Mouse (Mus musculus) forebrain, embryonic 16.5 days (tissue): ENCODE measurements around the gene Iqch. TPM values are rescaled to one million over a fixed set of nuclear protein-coding genes. Genes with fewer than 3 reads are reported as not detected.
A peak's percentile ranks its signal among the peaks of the same experiment; 100 is the strongest.

Experiments used
- ATAC-seq: fragments of 200-750 bp; cut with Nextera tagmentation; 2 replicates; pipeline ENCODE4 v1.8.0; 2017; ENCODE audit warnings: mild to moderate bottlenecking, moderate library complexity
- H3K27ac ChIP-seq: fragments of 300-500 bp; sonication (generic); 2 replicates; pipeline ENCODE4 v1.5.1; 2014; ENCODE audit warnings: low read length, control low read depth
- H3K27me3 ChIP-seq: fragments of 300-500 bp; sonication (generic); replicated peaks from 2 replicates; pipeline ENCODE4 v1.6.1; 2014; ENCODE audit warnings: low read length; ENCODE audit not compliant: control insufficient read depth, insufficient read depth
- H3K36me3 ChIP-seq: fragments of 300-500 bp; sonication (generic); 2 replicates; pipeline ENCODE4 v1.6.1; 2014; ENCODE audit not compliant: control insufficient read depth, insufficient read depth
- H3K4me1 ChIP-seq: fragments of 300-500 bp; sonication (generic); replicated peaks from 2 replicates; pipeline ENCODE4 v1.6.1; 2014; ENCODE audit warnings: low read length; ENCODE audit not compliant: control insufficient read depth, insufficient read depth
- H3K4me2 ChIP-seq: fragments of 300-500 bp; sonication (generic); 2 replicates; pipeline ENCODE4 v1.6.1; 2014; ENCODE audit warnings: mild to moderate bottlenecking, low read length, control low read depth
- H3K4me3 ChIP-seq: fragments of 300-500 bp; sonication (generic); replicated peaks from 2 replicates; pipeline ENCODE4 v1.5.1; 2014; ENCODE audit warnings: mild to moderate bottlenecking, low read length, control low read depth
- H3K9ac ChIP-seq: fragments of 300-500 bp; sonication (generic); replicated peaks from 2 replicates; pipeline ENCODE4 v1.6.1; 2014; ENCODE audit warnings: low read depth, low read length, control low read depth
- H3K9me3 ChIP-seq: fragments of 300-500 bp; sonication (generic); 2 replicates; pipeline ENCODE4 v1.6.1; 2016; ENCODE audit warnings: low read length; ENCODE audit not compliant: control insufficient read depth
- whole genome bisulfite sequencing: fragments of 180-500 bp; shearing (Covaris S2); extraction: QIAGEN DNeasy Blood & Tissue Kit; methylation state at CpG from one replicate; pipeline ENCODE4 v1.1.7; 2014; 5-methylcytosine and 5-hydroxymethylcytosine counted together
- polyA plus RNA-seq: library from polyadenylated mRNA; unstranded; fragments of >200 nt; fragmentation: Nextera tagmentation; extraction: Ambion mirVana; gene quantifications from 2 replicates; pipeline ENCODE4 v1.2.1, GENCODE M21; 2015

Gene Iqch
- polyA plus RNA-seq, 1 experiment from 2014 or later, result 0.24 TPM

- ATAC-seq, result no peak
- no peak overlapping the region for H3K27ac ChIP-seq
- no peaks in the 10 kb centered on the region for H3K4me1 ChIP-seq
- H3K36me3 ChIP-seq, result peaks cover 5% of the 10 kb centered on the region; the same call in 1 of the 2 replicates
- H3K9ac ChIP-seq, result no peak overlapping the region
- H3K9me3 ChIP-seq, result no peaks in the 10 kb centered on the region
- H3K4me2 ChIP-seq, result no peak overlapping the region
- 93% methylated on average over 4 of the region's 4 CpGs for WGBS
- no peaks in the 10 kb centered on the region for H3K27me3 ChIP-seq
- no peak overlapping the region for H3K4me3 ChIP-seq
Measured at GRCm38 (mm10) chr9:63641983-63642646, 39.8 kb upstream of the Iqch start.

DNA sequence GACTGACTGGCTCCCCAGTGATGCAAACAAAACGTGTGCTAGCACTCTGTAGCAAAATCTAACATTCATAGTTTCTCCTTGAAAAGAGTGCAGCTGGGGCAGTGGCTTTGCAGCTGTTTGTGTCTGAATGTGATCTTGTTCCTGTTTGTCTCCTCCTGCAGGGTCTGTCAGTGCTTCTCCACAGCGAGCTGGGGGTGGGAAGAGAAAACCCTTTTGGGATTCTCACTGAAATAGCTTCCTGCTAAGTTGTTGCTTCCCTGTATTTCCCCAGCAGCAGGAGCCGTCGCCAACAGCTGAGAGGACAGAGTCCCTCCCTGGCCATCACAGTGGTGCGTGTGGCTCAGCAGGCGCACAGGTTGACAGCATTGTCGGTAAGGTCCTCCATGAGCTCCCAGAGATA, 33.8 kb upstream of the Iqch start:
- Histone ChIP-seq H3K9me3 (no peaks in the 10 kb centered on the region), H3K27me3 (no peaks in the 10 kb centered on the region), H3K4me2 (no peak overlapping the region), H3K4me1 (peaks cover 9% of the 10 kb centered on the region), H3K4me3 (no peak overlapping the region), H3K9ac (no peak overlapping the region), H3K36me3 (peaks cover 3% of the 10 kb centered on the region; the same call in 1 of the 2 replicates), H3K27ac (no peak overlapping the region)
- WGBS, result 62% methylated on average over 7 of the region's 7 CpGs
- no peak for ATAC-seq

DNA sequence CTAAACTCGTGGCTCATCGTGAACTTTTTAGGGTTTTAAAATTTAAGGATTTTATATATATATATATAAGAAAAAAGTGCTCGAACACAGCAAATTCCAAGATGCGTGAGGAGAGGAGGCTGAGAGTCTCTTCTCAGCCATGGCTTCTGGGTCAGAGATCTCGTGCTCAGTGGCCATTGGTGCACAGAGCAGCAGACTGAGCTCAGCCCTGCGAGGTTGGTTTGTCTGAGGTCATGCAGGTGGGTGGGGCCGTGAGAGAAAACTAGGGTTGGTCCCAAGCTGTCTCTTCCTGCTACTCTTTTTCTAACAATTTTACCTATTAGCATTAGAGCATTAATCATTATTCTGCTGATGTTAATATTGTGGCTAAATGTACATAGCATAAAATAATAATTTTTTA, 31.0 kb upstream of the Iqch start:
- H3K27ac ChIP-seq, result no peak overlapping the region
- H3K4me2 ChIP-seq, result no peak overlapping the region
- no peak for ATAC-seq
- H3K36me3 ChIP-seq, result 0 out of 2 replicates have a peak, but pooled peaks cover 3% of the 10 kb centered on the region
- no peaks in the 10 kb centered on the region for H3K9me3 ChIP-seq
- H3K9ac ChIP-seq, result no peak overlapping the region
- H3K27me3 ChIP-seq, result no peaks in the 10 kb centered on the region
- WGBS, result 45% methylated on average over 7 of the region's 7 CpGs
- peaks cover 9% of the 10 kb centered on the region for H3K4me1 ChIP-seq
- no peak overlapping the region for H3K4me3 ChIP-seq

GRCm38 (mm10) chr9:63632924-63633323, 30.6 kb upstream of the Iqch start:
- H3K27me3 ChIP-seq, result no peaks in the 10 kb centered on the region
- no peak overlapping the region for H3K27ac ChIP-seq
- peak; percentile 43; the same call in 1 of the 2 replicates for ATAC-seq
- no peaks in the 10 kb centered on the region for H3K9me3 ChIP-seq
- H3K4me1 ChIP-seq, result peaks cover 9% of the 10 kb centered on the region
- H3K9ac ChIP-seq, result no peak overlapping the region
- no peak overlapping the region for H3K4me3 ChIP-seq
- 13% methylated on average over 11 of the region's 11 CpGs for WGBS
- H3K36me3 ChIP-seq, result 0 out of 2 replicates have a peak, but pooled peaks cover 3% of the 10 kb centered on the region
- peak overlapping the region; percentile 15; the same call in 1 of the 2 replicates for H3K4me2 ChIP-seq

- no peak overlapping the region for H3K4me2 ChIP-seq
- H3K4me1 ChIP-seq, result peaks cover 9% of the 10 kb centered on the region
- H3K27me3 ChIP-seq, result no peaks in the 10 kb centered on the region
- H3K4me3 ChIP-seq, result no peak overlapping the region
- ATAC-seq, result no peak
- H3K27ac ChIP-seq, result no peak overlapping the region
- H3K36me3 ChIP-seq, result no peaks in the 10 kb centered on the region
- H3K9me3 ChIP-seq, result no peaks in the 10 kb centered on the region
- H3K9ac ChIP-seq, result no peak overlapping the region
- 70% methylated on average over 4 of the region's 4 CpGs for WGBS
Measured at GRCm38 (mm10) chr9:63632045-63632444, 29.8 kb upstream of the Iqch start.

DNA sequence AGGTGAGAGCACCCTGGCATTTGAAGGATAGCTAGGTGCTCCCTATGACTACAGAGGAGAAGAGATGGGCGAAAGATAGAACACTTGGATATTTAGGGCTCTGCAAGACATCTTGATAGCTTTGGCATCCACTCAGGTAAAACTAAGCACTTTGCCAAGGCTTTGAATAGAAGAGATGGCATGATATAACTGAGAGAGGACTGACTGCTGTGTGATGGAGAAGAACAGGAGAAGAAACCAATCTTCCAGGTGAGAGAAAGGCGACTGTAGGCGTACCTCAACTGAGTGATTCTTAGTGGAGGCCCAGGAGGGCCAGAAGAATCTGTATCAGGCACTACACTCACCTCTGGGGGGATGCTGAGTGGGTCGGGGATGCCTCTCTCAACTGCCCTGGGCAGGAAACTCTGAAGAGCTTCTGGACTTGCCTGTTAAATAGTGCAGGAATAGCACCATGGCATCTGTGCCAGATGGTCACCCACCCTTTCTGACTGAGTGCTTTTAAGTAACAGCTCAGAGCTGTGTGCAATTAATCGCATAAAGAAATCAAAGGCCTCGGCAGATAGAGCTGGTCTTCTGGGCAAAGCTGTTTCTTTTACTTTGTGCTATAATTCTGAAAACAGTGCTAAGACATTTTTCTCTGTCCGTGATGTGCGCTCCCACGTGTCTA, 22.9 kb upstream of the Iqch start:
- no peak for ATAC-seq
- Histone ChIP-seq H3K9me3 (no peaks in the 10 kb centered on the region), H3K4me2 (no peak overlapping the region), H3K4me3 (no peak overlapping the region), H3K36me3 (no peaks in the 10 kb centered on the region), H3K9ac (no peak overlapping the region), H3K27ac (no peak overlapping the region), H3K4me1 (no peaks in the 10 kb centered on the region), H3K27me3 (no peaks in the 10 kb centered on the region)
- WGBS, result 79% methylated on average over 9 of the region's 9 CpGs

GRCm38 (mm10) chr9:63623895-63624569, 21.7 kb upstream of the Iqch start:
- no peaks in the 10 kb centered on the region for H3K9me3 ChIP-seq
- H3K27ac ChIP-seq, result no peak overlapping the region
- no peak overlapping the region for H3K9ac ChIP-seq
- H3K27me3 ChIP-seq, result no peaks in the 10 kb centered on the region
- no peak overlapping the region for H3K4me3 ChIP-seq
- H3K4me2 ChIP-seq, result no peak overlapping the region
- 69% methylated on average over 15 of the region's 15 CpGs for WGBS
- no peaks in the 10 kb centered on the region for H3K4me1 ChIP-seq
- no peak for ATAC-seq
- H3K36me3 ChIP-seq, result no peaks in the 10 kb centered on the region

- ATAC-seq, result no peak
- Histone ChIP-seq H3K9ac (no peak overlapping the region), H3K4me3 (no peak overlapping the region), H3K27me3 (no peaks in the 10 kb centered on the region), H3K4me2 (no peak overlapping the region), H3K36me3 (peaks cover 8% of the 10 kb centered on the region), H3K9me3 (no peaks in the 10 kb centered on the region), H3K4me1 (peaks cover 7% of the 10 kb centered on the region), H3K27ac (no peak overlapping the region)
- WGBS, result 92% methylated on average over 2 of the region's 2 CpGs
Measured at GRCm38 (mm10) chr9:63617967-63618366, 15.7 kb upstream of the Iqch start.
